Mouse (Mus musculus): Measurements from ENCODE around the gene Ccnf. TPM values are rescaled to one million over a fixed set of nuclear protein-coding genes. Genes with fewer than 3 reads are reported as not detected.

The Ccnf gene
- total RNA-seq, 2 experiments from 2014 or later: 4.1 to 6.6 TPM

DNA sequence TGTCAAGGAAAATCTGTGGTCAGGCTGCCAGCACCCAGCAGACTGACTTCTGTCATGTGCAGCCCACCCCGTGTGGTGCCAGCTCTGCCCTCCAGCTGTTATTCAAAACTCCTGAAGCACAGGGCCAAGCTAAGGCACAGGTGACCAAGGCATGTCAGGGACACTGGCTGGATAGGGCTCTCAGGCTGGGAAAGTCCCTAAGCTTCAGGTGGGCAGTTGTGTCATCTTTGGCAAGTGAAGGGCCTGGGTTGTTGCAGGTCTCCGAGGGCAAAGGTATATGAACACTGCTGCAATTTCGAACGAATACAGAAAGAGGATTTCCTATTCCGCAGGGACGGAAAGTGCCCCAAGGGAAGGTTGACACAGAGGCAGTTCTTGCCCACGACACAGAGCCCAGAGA lies 46.4 kb downstream of the Ccnf start:
- no peak for DNase-seq (ENCODE audit: extremely low spot score in 1 of 2, low spot score in 1 of 2)

GRCm38 (mm10) chr17:24203611-24204534 lies 47.4 kb downstream of the Ccnf start:
- no peak for DNase-seq (ENCODE audit: extremely low spot score in 1 of 2, low spot score in 1 of 2)

GRCm38 (mm10) chr17:24203068-24203467 lies 48.2 kb downstream of the Ccnf start:
- DNase-seq (ENCODE audit: extremely low spot score in 1 of 2, low spot score in 1 of 2): no peak

- DNase-seq (ENCODE audit: extremely low spot score in 1 of 2, low spot score in 1 of 2): no peak
These were observed 50.2 kb downstream of the Ccnf start for GRCm38 (mm10) chr17:24201092-24201491.

GRCm38 (mm10) chr17:24199741-24200140 lies 51.5 kb downstream of the Ccnf start:
- DNase-seq (ENCODE audit: extremely low spot score in 1 of 2, low spot score in 1 of 2): no peak

- DNase-seq (ENCODE audit: extremely low spot score in 1 of 2, low spot score in 1 of 2): peak; percentile 26 to 35
These were observed 52.0 kb downstream of the Ccnf start for GRCm38 (mm10) chr17:24199252-24199651.

DNA sequence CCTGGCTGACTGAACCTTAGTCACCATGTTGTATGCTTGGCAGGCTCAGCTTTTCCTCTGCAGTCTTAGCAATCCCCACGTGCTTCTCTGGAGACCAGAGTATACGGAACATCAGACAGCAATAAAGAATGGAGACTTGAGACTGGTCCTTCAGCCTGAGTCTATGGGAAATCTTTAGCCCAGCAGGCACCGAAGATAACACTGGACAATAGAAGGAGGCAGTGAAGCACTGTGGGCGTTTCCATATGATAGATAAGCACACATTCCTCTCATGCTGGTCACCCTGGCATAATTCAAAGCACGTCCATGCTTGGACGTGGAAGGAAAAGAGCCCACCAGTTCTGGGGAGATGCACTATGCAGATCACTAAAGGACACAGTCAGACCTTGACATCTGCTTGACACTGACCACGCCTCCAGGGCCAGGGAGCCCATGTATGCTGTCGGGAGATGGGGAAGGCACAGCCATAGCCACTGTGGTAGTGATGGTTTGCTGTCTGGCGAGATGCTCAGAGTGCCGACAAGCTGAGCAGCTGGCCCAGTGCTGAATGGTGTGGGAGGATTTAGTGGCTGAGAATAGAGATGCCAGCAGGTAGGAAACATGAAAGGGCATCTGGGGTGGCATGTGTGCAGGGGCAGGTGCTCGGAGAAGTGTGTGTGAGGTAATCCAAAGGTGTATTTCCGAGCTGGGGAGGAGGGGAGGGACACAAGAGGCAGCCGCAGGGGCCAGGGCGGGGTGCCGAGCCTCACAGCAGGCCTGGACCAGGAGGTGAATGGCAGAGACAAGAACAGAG lies 54.1 kb downstream of the Ccnf start:
- DNase-seq (ENCODE audit: extremely low spot score in 1 of 2, low spot score in 1 of 2): peak in 1 of 2 experiments; percentile 34

- DNase-seq (ENCODE audit: extremely low spot score in 1 of 2, low spot score in 1 of 2): no peak
These were observed 55.9 kb downstream of the Ccnf start for GRCm38 (mm10) chr17:24195349-24195748.

DNA sequence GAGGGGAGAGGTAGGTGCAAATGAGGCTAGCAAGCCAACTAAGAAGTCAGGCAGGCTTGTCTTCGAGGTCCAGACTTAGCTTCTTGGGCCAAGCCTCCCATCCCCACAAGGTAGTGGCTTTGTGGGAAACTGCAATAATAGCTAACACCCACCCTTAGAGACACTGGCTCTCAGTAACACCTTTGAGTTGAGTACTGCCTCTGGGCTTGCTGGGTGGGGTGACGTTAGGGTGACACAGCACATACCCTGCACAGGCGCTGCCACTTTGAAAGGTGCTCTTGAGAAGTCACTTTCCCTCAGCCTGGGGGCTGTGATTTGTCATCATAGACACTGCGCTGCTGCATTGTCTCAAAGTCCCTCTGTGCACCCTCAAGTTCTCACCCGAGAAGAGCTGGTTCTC lies 57.5 kb downstream of the Ccnf start:
- DNase-seq (ENCODE audit: extremely low spot score in 1 of 2, low spot score in 1 of 2): no peak

- DNase-seq (ENCODE audit: extremely low spot score in 1 of 2, low spot score in 1 of 2): no peak
These were observed 58.0 kb downstream of the Ccnf start for GRCm38 (mm10) chr17:24193268-24193667.

DNA sequence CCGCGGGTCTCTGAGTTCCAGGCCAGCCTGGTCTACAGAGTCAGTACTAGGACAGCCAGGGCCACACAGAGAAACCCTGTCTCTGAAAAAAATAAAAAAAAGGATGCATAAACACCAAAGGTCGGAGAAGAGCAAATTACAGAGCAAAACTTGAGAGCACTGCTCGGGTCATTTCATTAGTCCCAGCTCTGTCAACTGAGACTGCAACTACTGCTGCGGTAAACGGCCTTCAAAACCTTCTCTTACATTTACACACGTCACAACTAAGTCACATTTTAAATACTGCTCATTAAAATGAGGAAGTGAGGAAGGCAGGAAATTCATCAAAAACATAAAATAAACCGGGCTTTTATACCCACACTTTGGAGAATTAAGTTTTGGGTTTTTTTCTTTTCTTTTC lies 58.4 kb downstream of the Ccnf start:
- no peak for DNase-seq (ENCODE audit: extremely low spot score in 1 of 2, low spot score in 1 of 2)

DNA sequence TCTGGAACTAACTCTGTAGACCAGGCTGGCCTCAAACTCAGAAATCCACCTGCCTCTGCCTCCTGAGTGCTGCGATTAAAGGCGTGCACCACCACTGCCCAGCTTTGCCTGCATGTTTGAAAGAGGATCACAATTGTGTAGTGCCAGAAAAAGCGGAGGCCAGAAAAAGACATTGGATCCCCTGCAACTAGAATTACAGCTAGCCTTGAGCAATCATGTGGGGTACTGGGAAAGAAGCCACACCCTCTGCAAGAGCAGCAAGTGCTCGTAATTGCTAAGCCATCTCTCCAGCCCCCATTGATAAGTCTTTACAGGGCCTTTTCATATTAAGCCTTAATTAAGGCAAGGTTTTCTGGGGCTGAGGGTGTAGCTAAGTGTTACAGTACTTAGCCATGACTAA lies 59.8 kb downstream of the Ccnf start:
- DNase-seq (ENCODE audit: extremely low spot score in 1 of 2, low spot score in 1 of 2): no peak

- DNase-seq (ENCODE audit: extremely low spot score in 1 of 2, low spot score in 1 of 2): no peak
These were observed 60.4 kb downstream of the Ccnf start for GRCm38 (mm10) chr17:24190934-24191333.

- no peak for DNase-seq (ENCODE audit: extremely low spot score in 1 of 2, low spot score in 1 of 2)
These were observed 77.0 kb downstream of the Ccnf start for GRCm38 (mm10) chr17:24174259-24174658.

GRCm38 (mm10) chr17:24173423-24173822 lies 77.9 kb downstream of the Ccnf start:
- peak in 1 of 2 experiments; percentile 66 for DNase-seq (ENCODE audit: extremely low spot score in 1 of 2, low spot score in 1 of 2)

Small RNAs within 50 kb of the gene (microRNA-seq; reads per million reads assigned to microRNA genes)
- 1.8 to 3.3 reads per million in 2 experiments for gene Mir5134
- gene Mir6965: 0 to 0.18 reads per million in 2 experiments

Other genes with a start within 250 kb of the Ccnf start
- not detected for gene Prss27, start 213.3 kb downstream of the Ccnf start, total RNA-seq (2021)
- 10 to 100 TPM; 30.7 to 34.9 TPM for gene Kctd5, start 178.0 kb downstream of the Ccnf start, total RNA-seq (2021)
- 100 to 1,000 TPM; 102 to 108 TPM for gene Pdpk1, start 100.6 kb downstream of the Ccnf start, total RNA-seq (2021)
- gene Amdhd2, start 87.7 kb downstream of the Ccnf start, total RNA-seq (2021): 10 to 100 TPM; 36.3 to 38.4 TPM
- gene Atp6v0c, start 81.8 kb downstream of the Ccnf start, total RNA-seq (2021): 1,000 to 10,000 TPM; 1,231 to 1,342 TPM
- gene Tbc1d24, start 45.9 kb downstream of the Ccnf start, total RNA-seq (2021): 10 to 100 TPM; 60.1 to 64.2 TPM
- gene Ntn3, start 42.0 kb downstream of the Ccnf start, total RNA-seq (2021): 10 to 100 TPM; 10.8 to 11.0 TPM
- 10 to 100 TPM in 1 of 2 experiments, 1 to 10 TPM in 1; 8.4 to 10.0 TPM for gene Tedc2, start 30.6 kb downstream of the Ccnf start, total RNA-seq (2021)
- 1 to 10 TPM in 1 of 2 experiments, under 1 TPM in 1; 0.47 to 1.2 TPM for gene Abca17, start 99.6 kb upstream of the Ccnf start, total RNA-seq (2021)
- gene Abca3, start 100.5 kb upstream of the Ccnf start, total RNA-seq (2021): 10 to 100 TPM; 70.7 to 75.2 TPM
- 100 to 1,000 TPM; 117 to 120 TPM for gene Rnps1, start 163.1 kb upstream of the Ccnf start, total RNA-seq (2021)
- gene Eci1, start 175.2 kb upstream of the Ccnf start, total RNA-seq (2021): 10 to 100 TPM; 23.3 to 26.9 TPM
- gene Dnase1l2, start 191.6 kb upstream of the Ccnf start, total RNA-seq (2021): 1 to 10 TPM; 6.0 to 7.8 TPM
- gene E4f1, start 218.8 kb upstream of the Ccnf start, total RNA-seq (2021): 10 to 100 TPM; 25.4 to 36.0 TPM
- gene Pgp, start 218.9 kb upstream of the Ccnf start, total RNA-seq (2021): 10 to 100 TPM; 61.5 to 74.6 TPM
- 1 to 10 TPM; 1.6 to 3.5 TPM for gene Bricd5, start 222.4 kb upstream of the Ccnf start, total RNA-seq (2021)
- gene Mlst8, start 227.6 kb upstream of the Ccnf start, total RNA-seq (2021): 10 to 100 TPM; 38.1 to 40.1 TPM
- gene Caskin1, start 237.1 kb upstream of the Ccnf start, total RNA-seq (2021): 100 to 1,000 TPM; 143 to 165 TPM

Data from layer of hippocampus, postnatal 25 days (tissue).